Mouse (Mus musculus): ENCODE measurements around the gene Apopt1.
A peak's percentile ranks its signal among the peaks of the same experiment; 100 is the strongest.

Apopt1 gene

DNA sequence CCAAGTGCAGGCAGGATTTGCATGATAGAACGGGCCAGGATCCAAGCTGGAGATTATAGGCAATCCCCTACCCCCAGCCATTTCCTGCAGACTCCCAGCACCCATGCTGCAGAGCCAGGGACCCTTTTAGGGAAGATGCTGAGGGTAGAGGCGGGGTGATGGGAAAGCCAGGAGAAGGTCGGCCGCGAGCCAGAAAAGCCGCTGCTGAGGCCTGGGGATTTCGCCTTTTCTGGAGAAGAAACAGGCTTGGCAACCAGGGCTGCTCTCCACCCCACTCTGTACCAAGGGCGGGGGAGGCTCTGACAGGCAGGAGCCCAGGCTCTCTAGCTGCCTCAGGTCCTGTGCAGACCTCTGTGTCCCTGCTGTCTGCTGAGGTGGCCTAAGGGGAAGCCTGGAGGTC, 31.8 kb upstream of the Apopt1 start:
- DNase-seq (ENCODE audit: low spot score), result no peak

DNA sequence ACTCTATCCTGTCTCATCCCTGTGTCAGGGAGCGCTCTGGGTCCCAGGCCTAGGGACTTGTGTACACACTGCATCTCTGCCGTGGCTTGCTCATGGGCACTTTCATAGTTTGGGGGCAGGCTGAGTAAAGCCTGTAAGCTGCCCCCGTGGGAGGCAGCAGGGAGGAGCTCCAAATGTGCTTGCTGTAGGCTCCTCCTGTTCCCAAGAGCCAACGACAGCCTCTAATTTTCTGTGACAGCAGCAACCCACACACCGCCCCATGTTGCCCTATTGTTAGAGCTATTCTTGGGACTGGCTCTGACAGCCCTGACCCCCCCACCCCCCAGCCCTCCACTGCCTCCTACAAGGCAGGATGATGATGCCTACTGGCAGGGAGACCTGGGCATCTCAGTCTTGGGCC, 31.1 kb upstream of the Apopt1 start:
- no peak for DNase-seq (ENCODE audit: low spot score)

DNA sequence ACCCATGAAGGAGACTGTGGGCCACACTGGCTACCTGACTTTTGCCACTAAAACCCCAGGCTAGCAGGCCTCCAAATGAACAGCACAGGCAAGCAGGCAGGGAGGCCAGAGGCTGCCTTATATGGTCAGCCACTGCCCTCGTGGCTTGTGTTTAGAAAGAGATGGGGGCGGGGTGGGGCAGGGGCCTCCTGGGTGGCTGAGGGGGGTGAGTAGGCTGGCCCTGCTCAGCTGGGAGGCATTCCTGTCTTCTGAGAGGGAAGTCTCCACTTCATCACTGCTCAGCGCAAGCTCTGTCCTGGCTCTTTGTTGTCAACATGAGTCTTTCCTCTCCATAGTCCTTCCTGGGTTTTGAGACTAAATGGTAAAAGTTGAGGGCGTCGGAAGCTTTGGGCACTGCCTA, 30.3 kb upstream of the Apopt1 start:
- DNase-seq (ENCODE audit: low spot score), result no peak

GRCm38 (mm10) chr12:111686390-111686789, 26.7 kb upstream of the Apopt1 start:
- DNase-seq (ENCODE audit: low spot score), result no peak

DNA sequence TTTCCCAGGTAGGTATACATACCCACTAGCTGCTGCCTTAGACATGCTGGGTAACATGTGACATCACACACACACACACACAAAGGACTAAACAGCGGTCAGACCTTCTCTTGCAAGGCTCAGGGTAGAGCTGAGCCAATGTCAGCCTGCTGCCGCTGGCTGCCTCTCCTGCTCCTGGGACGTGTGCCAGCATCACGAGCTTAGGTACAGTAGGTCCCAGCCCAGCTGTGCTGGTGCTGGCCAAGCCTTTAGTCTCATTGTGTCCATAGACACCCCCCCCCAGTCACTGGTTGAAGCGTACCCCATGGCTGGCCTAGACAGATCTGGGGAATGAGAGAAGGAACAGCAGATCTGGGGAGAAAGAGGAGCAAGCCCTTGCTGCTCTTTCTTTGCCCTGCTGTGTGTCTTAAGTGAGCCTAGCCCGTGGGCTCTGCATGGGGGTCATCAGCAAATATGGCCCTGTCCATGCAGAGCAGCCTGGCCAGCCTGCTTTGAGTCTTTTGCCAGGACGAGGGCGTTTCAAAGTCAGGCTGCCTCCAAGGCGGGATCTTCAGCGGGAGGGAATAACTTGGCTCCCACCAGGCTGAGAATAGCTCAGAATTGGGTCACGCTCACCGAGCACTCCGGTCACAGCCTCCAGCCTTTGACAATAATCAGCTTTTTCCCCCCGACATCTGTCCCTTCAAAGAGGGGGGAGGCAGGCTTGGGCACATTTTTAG, 25.6 kb upstream of the Apopt1 start:
- peak; percentile 64 for DNase-seq (ENCODE audit: low spot score)

GRCm38 (mm10) chr12:111688069-111688428, 25.0 kb upstream of the Apopt1 start:
- DNase-seq (ENCODE audit: low spot score), result no peak

- no peak for DNase-seq (ENCODE audit: low spot score)
Measured at GRCm38 (mm10) chr12:111689426-111689825, 23.6 kb upstream of the Apopt1 start.

- DNase-seq (ENCODE audit: low spot score), result peak; percentile 42
Measured at GRCm38 (mm10) chr12:111691346-111691872, 21.7 kb upstream of the Apopt1 start.

- DNase-seq (ENCODE audit: low spot score), result no peak
Measured at GRCm38 (mm10) chr12:111692899-111693298, 20.2 kb upstream of the Apopt1 start.

GRCm38 (mm10) chr12:111693341-111694270, 19.5 kb upstream of the Apopt1 start:
- DNase-seq (ENCODE audit: low spot score), result peak; percentile 44

DNA sequence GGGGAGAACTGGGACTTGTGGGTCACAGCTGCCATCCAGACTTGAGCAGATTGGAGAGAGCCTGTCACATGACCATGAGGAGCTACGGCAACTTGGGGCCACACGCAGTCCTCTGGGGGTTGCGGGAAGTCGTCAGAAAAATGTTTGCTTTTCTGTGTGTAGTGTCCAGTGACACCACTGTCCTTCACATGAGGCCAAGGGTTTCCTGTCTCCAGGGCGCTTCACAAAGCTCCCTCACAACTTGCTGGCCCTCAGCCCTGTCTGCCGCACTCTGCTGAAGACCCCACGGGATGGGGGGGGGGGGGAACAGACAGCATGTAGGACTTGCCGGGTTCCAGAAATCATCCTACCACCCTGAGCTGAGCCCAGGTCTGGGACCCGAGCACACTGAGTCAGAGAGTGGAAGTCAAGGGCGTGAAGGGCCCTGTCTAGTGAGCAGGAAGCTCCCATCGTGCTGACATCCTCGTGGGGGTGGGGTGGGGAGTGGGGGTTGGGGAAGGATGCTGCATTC, 18.7 kb upstream of the Apopt1 start:
- DNase-seq (ENCODE audit: low spot score), result no peak

GRCm38 (mm10) chr12:111694880-111695804, 17.9 kb upstream of the Apopt1 start:
- no peak for DNase-seq (ENCODE audit: low spot score)

DNA sequence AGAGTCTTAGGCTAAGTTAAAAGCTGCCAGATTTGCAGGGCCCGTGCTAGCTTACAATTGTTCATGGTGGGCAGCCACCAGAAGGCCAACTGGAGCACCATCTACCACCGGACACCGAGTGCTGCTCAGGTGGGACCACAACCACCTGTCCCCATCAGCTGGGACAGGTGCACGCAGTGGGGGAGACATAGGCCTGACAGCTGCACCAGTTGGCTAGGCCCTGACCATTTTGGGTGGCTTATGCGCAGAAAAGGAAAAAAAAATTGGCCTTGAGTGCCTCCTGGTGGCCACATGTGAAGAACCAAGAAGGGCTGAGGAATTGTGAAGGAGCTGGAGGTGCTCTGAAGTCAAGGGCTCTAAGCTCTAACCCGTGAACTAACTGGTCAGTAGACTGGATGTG, 16.8 kb upstream of the Apopt1 start:
- DNase-seq (ENCODE audit: low spot score), result peak; percentile 77

- no peak for DNase-seq (ENCODE audit: low spot score)
Measured at GRCm38 (mm10) chr12:111697708-111698107, 15.4 kb upstream of the Apopt1 start.

DNA sequence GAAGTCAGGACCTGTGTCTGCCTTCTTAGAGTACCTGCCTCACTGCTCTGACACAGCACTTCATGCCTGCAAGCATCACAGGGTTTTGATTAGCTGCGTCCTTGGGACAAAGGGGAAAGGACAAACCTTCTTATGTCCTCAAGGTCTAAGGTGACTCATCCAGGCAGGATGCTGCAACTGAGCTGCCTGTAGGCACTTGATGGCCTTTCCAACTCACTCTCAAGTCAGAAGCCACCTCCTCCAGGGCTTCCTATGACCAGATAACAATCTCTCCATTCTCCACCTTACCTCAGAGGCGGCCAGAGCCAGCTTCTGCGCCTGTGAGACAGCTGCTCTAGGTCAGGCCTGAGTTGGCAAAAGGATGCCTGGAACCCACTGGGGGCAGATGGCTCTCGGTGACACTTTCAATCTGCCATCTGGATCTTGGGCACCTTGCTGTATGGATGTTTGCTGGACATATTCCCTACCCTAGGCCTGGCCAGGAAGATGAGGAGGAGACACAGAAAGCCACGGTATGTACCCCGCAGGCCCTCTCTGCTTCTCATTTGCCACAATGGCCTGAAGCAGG, 14.6 kb upstream of the Apopt1 start:
- DNase-seq (ENCODE audit: low spot score), result no peak

DNA sequence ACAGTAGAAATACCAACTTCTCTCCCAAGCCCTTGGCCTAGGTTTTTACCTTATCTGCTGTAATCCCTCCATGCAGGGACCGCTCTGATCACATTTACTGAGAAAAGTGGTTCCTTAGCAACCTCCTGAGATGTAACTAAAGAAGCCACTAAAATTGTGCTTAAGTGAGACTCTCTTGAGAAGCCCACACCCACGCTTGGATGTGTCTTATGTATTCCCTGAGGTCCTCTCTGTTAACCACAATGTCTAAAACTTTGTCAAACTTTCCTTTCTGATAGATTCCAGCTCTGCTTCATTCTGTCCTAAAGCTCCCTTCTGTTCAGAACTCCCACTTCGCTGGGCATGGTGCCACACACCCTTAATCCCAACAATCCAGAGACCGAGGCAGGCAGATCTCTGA, 13.5 kb upstream of the Apopt1 start:
- DNase-seq (ENCODE audit: low spot score), result no peak

- DNase-seq (ENCODE audit: low spot score), result no peak
Measured at GRCm38 (mm10) chr12:111700920-111701458, 12.1 kb upstream of the Apopt1 start.

DNA sequence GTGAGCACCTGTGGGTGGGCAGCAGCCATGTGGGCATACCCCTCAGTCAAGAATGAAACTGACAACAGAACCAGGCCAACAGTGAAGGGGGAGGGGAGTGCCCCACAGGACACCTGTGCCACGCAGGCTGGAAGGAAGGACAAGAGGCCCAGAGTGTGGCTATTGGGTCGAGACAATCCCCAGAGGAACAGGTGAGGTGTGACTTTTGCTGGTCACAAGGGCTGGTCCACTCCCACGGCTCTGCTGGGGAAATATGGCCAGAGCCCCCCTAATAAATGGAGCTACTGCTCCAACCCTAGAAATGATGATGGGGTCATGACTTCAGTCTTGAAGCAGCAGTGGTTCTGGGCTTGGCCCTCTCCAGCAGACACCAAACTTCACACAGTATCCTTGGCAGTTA, 9.8 kb upstream of the Apopt1 start:
- DNase-seq (ENCODE audit: low spot score), result no peak

DNA sequence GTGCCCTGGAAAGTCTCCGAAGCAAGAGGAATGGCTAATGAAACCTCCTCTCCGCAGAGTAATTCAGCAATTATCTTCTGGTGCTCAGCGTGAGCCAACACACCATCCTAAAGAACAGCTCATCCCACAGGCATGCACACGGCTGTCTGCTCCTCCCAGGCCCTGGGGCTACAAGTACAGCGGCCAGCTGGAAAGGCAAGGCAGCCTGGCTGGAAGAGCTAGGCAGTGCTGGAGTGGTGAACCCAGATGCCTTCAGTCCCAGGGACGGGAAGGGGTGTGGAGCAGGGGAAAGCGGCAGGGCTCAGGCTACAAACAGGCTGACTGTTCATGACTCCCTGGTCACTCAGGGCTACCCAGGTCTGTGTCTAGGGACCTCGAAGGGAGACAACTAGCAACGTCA, 8.5 kb upstream of the Apopt1 start:
- peak; percentile 61 for DNase-seq (ENCODE audit: low spot score)

DNA sequence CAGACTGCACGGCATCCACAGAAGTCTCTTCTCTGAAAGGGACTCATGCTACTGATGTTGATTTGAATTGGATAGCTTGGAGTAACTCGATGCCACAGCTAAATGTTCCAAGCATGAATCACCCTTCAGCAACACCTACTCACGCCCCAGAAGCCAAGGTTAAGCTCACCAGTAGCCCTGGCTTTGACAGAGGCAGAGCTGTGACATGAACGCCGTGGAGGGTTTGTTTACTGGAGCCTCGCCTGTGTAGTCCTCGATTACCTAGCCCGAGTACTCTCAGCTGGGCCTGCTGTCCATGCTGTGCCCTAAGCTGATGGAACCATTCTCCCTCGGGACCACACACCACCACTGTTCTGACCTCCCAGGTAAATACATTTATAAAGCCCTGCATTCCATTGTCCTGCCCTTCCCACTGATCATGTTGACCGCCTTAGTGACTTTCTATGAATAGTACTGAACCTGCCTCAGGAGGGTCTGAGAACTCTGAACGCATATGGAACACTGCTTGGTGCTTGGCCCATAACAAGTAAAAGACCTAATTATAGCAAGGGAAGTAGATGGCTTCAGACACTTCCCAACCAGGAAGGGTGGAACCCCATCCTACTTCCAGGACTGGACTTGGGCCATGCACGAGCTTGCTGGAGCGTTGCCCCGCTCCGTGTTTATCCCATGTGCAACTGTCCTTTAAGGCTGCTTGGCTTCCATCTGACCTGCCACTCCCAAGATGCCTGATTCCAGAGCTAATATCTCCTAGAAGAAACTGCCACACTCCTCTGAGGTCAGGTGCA, 7.7 kb upstream of the Apopt1 start:
- peak; percentile 90 for DNase-seq (ENCODE audit: low spot score)

All from lung, postnatal 25 days (tissue).